Mouse (Mus musculus): ENCODE measurements around the gene Tex19.2.

DNA sequence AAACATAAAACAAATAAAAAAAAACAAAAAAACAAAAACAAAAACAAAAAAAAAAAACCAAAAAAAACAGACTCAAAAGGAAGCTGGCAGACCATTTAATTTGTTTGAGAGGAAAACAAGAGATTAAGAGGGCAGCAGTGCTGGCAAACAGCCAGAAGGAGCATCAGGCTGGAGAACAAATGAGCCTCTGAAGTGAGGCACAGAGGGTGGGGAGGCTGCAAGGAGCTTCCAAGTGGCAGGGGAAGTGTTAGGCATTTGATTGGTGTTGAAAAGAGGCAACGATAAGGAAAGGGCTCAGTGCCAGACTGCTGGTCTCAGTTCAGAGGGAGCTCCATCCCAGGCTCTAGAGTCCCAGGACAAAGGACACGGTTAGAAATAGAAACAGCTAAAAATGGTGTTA lies 8.5 kb downstream of the Tex19.2 start:
- TF ChIP-seq CTCF (IDR thresholded peaks at IDR 0.05; ENCODE audit: low read depth) (no peak), EP300 (IDR thresholded peaks at IDR 0.05; ENCODE audit: low read depth) (no peak)
